Mouse (Mus musculus) olfactory bulb, adult 2 months (tissue): ENCODE measurements around the gene Sox15. TPM values are rescaled to one million over a fixed set of nuclear protein-coding genes. Genes with fewer than 3 reads are reported as not detected.

ENCODE experiments used
- H3K27ac ChIP-seq: fragments of 200-500 bp; 2 replicates; pipeline ENCODE4 v1.5.1; 2012; ENCODE audit warnings: low read depth, low read length; ENCODE audit not compliant: insufficient read depth
- H3K4me1 ChIP-seq: fragments of 200-500 bp; 2 replicates; pipeline ENCODE4 v1.6.1; 2012; ENCODE audit warnings: low read length; ENCODE audit not compliant: control insufficient read depth, insufficient read depth
- H3K4me3 ChIP-seq: fragments of 200-500 bp; 2 replicates; pipeline ENCODE4 v1.5.1; 2012; ENCODE audit warnings: mild to moderate bottlenecking, low read depth, low read length, moderate library complexity; ENCODE audit not compliant: insufficient read depth
- CTCF ChIP-seq: fragments of 200-500 bp; IDR thresholded peaks from 2 replicates; pipeline ENCODE4 v1.5.1; 2012; ENCODE audit warnings: low read depth, mild to moderate bottlenecking, low read length, moderate library complexity; ENCODE audit not compliant: insufficient read depth
- POLR2A ChIP-seq: fragments of 200-500 bp; IDR thresholded peaks from 2 replicates; pipeline ENCODE4 v1.6.1; 2012; ENCODE audit warnings: mild to moderate bottlenecking, low read depth, low read length, moderate library complexity; ENCODE audit not compliant: insufficient read depth
- WGBS: fragments of 180-500 bp; shearing (Covaris S2); methylation state at CpG from one replicate; pipeline ENCODE4 v1.1.7; 2018; 5-methylcytosine and 5-hydroxymethylcytosine counted together
- polyA plus RNA-seq: library from polyadenylated mRNA; stranded (reverse); fragments of >200 nt; gene quantifications from 2 replicates; pipeline ENCODE4 v1.2.4, GENCODE M21; 2012; ENCODE audit warnings: low replicate concordance; ENCODE audit not compliant: missing spikeins, insufficient read depth, insufficient read length

The Sox15 gene
- polyA plus RNA-seq, 1 experiment = not detected

DNA sequence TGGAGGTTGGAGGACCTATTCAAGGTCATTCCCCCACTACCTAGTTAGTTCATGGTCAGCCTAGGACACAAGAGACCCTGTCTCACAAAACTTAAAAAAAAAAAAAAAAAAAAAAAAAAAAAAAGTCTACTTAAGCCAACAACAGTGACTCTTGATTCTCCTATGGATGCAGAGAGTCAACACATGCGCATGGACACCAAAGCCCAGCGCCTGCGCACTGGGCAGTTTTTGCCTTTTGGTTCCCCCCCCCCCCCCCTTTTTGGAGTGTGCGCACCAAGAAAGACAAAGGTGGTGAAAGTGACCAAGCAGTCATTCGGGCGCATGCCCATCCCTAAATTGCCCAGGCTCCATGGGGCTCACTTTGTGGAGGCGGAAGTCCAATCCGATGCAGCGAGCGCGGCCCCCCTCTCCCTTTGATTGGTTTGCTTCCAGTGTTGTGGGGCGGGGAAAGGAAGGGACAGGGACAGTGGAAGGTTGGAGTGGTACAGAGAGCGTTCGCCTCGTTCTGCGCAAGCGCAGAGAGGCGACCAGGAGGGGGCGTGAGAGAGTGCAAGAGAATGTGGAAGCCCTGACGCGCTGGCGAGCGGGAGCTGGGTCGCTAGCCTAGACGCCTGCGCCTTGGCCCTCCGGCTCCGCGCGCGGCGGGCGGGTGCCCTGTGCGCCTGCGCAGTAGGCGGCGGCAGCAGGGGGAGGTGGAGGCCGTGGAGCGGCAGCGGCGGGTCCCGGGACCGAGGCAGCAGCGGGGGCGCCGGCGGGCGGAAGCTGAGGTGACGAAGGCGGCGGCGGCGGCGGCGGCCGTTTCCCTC is 22.6 kb upstream of the Sox15 start, which contains the start of gene Fxr2:
TSS of gene Fxr2 (plus strand) at position 707 of the 806 bp plus-strand sequence.
- H3K4me1 ChIP-seq = no peaks in the 10 kb centered on the region
- under 1% methylated on average over 51 of the region's 56 CpGs for WGBS
- peak within 1 kb of the TSS; percentile 14; the same call in 1 of the 2 replicates for H3K27ac ChIP-seq
- TF ChIP-seq POLR2A (peak; percentile 65), CTCF (peak; percentile 34; the same call in 1 of the 2 replicates)
- H3K4me3 ChIP-seq = peak within 1 kb of the TSS; percentile 61

DNA sequence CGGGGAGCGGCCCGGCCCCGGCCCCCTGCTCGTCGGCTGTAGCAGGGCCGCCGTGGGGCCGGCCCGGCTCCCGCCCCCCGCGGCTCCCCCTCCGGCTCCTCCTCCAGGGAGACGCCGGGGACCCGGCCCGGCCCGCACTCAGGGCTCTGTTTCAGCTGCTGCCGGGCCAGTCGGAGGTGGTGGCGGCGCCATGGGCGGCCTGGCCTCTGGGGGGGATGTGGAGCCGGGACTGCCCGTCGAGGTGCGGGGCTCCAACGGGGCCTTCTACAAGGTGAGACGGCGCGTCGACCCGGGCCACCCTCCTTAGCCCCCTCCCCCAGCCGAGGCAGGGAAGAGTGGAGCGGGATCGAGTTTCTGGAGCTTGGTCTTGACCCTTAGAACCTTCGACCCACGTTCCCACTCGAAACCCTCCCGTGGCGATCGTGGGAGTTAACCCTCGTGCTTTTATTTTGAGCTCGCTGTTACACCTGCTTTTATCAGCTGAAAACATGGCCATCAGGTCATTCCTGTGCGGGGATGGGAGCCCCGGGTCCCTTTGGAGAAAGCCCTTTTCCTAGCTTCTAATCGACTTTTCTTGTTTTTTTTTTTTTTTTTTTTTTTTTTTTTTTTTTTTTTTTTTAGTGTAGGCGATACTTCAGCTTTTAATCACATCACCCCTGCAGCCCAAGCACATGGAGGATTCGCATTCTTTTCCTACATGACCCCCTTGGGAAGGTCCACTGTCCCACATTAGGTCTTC is 21.8 kb upstream of the Sox15 start:
- peak overlapping the region; percentile 14; the same call in 1 of the 2 replicates for H3K27ac ChIP-seq
- TF ChIP-seq POLR2A (no peak), CTCF (no peak)
- WGBS = under 1% methylated on average over 40 of the region's 50 CpGs
- H3K4me3 ChIP-seq = peak overlapping the region; percentile 61
- no peaks in the 10 kb centered on the region for H3K4me1 ChIP-seq

DNA sequence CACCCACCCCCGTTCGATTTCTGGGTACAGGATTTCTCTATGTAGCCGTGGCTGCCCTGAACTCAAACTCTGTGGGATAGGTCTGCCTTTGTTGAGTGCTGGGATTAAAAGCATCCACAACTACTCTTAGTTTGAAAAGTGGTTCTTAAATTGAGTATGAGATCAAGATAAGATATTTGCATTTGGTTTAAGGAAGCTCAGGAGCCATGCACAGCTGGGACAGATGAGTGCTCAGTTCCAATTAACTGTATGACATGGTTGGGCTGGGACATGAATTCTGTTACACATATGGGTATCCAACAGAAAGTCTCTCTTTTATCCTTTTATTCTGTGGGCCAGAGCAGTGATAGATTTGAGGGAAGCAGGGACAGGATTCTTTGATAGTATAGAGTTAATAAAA is 19.6 kb upstream of the Sox15 start:
- no peak for TF ChIP-seq POLR2A
- no peak for TF ChIP-seq CTCF
- 52% methylated on average over 3 of the region's 3 CpGs for WGBS
- Histone ChIP-seq H3K27ac (no peak overlapping the region), H3K4me3 (no peak overlapping the region), H3K4me1 (no peaks in the 10 kb centered on the region)

DNA sequence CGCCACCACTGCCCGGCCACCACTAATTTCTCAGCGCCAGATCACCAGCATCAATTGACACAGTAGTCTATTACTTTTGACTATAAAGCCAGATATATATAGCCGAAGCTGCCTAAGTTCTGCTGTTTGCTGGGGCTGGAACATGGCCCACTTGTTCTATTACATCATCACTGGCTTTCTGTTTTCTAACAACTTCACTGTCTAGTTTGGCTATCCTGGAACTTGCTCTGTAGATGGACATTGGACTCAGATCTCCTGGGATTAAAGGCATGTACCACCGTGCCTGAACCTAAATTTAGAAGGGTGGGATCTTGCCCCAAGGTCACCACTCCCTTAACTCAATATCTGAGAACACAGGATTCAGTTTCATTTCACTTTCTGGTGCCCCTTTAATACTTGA is 9.3 kb upstream of the Sox15 start:
- Histone ChIP-seq H3K4me3 (no peak overlapping the region), H3K4me1 (no peaks in the 10 kb centered on the region), H3K27ac (no peak overlapping the region)
- 88% methylated on average over 5 of the region's 5 CpGs for WGBS
- TF ChIP-seq POLR2A (no peak), CTCF (no peak)

DNA sequence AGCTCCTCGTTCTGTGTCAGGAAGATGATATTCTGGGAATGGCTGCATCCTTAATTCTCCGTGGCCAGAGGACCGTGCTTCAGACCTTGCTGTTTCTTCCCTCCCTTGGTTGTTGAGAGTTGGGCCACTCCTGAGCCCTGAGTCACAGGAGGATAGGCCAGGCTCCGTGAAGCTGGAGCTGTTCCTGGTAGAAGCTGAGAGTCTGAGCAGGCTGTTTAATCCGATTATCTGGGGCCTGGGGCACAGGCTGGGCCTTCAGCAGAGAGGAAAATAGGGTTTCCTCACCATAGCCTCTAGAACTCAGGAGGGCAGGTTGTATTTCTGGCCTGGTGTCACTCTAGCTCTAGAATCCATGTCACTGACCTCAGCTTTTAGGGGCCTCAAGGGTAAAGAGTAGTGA is 1.7 kb upstream of the Sox15 start:
- 52% methylated on average over 5 of the region's 5 CpGs for WGBS
- Histone ChIP-seq H3K4me3 (no peak overlapping the region), H3K4me1 (peaks cover 5% of the 10 kb centered on the region), H3K27ac (no peak overlapping the region)
- no peak for TF ChIP-seq CTCF
- TF ChIP-seq POLR2A = no peak

DNA sequence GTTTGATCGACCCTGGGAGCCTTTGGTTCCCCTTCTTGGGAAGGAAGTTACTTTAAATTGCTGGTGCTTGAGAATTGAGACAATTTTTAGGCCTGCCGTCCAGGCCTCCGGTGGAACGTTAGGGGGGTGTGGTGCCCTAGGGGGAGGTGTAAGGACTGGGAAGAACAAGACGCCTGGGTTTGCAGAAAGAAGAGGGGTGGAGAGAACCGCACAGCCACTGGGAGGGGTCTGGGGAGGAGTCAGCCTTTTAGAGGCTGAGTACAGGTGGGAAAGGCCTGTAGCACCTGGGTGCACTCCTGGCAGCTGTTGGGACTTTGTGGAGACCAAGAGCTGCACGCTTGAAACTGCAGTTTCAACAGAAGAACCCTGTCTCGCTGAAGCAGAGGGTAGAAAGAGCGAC is 354 bp upstream of the Sox15 start:
- Histone ChIP-seq H3K4me1 (peaks cover 5% of the 10 kb centered on the region), H3K27ac (no peak overlapping the region), H3K4me3 (no peak overlapping the region)
- WGBS = 44% methylated on average over 9 of the region's 9 CpGs
- TF ChIP-seq POLR2A (no peak), CTCF (no peak)

DNA sequence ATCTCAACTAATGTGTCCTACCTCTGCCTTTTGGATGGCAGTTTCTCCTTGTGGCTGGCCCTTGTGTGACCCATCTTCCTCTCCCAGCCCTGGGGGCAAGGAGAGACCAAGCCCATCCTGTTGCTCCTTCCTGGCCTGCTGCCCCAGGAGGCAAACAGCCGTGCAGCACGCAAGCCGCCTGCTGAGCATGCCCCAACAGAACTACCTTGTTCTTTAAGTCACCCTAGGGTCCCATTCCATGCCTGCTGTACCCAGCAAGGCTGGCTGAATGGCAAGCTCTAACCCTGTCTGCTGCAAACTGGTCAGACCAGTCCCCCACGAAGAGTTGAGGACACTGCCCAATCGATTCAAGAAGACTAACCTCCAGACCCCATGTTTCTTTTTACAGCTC is 946 bp downstream of the Sox15 start:
- H3K27ac ChIP-seq = no peak overlapping the region
- WGBS = 82% methylated on average over 5 of the region's 5 CpGs
- H3K4me1 ChIP-seq = peaks cover 5% of the 10 kb centered on the region
- no peak for TF ChIP-seq CTCF
- TF ChIP-seq POLR2A = no peak
- no peak overlapping the region for H3K4me3 ChIP-seq

DNA sequence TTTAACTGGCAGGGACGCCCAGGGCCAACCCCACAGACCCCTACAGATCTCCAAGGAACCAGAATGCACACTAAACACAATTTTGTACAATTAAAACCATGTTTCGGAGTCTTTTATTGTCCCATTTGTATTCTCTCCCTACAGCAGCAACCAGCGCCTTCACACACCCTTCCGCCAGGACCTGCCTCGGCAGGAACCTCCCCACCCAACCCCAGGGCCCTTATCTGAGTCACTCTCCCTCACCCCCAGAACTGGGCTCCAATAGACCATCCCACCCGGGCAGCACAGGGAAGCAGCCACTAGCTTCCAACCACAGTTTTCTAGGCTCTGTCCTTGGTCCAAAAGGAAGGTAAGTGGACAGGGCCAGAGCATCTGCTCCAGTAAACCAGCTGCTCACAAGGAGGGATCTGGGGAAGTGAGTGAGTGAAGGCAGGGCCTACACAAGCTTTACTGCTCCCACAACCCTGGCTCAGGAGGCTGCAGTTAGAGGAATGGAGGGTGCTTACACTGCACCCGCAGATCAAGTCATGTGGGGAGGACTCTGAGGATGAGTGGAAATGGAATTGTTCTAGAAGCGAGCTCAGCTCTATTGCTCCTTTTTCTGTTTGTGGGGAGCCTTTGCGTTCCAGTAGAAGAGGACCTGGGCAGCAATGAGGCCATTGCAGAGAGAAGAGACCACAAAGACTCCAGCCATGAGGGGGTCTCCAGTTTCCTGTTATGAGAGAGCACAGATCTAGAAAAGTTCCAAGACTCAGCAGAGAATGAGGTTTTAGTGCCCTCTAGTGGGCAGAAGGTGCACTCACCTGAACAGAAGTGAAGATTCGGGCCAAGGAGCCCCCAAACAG is 1.7 kb downstream of the Sox15 start:
- WGBS = 74% methylated on average over 10 of the region's 10 CpGs
- no peak overlapping the region for H3K27ac ChIP-seq
- H3K4me3 ChIP-seq = no peak overlapping the region
- no peak for TF ChIP-seq CTCF
- no peak for TF ChIP-seq POLR2A
- H3K4me1 ChIP-seq = peaks cover 5% of the 10 kb centered on the region
